Mouse (Mus musculus): ENCODE data around the gene Irf7. TPM values are rescaled to one million over a fixed set of nuclear protein-coding genes. Genes with fewer than 3 reads are reported as not detected.

Irf7 gene
- polyA plus RNA-seq, 1 experiment from 2014 or later = 0.77 TPM

DNA sequence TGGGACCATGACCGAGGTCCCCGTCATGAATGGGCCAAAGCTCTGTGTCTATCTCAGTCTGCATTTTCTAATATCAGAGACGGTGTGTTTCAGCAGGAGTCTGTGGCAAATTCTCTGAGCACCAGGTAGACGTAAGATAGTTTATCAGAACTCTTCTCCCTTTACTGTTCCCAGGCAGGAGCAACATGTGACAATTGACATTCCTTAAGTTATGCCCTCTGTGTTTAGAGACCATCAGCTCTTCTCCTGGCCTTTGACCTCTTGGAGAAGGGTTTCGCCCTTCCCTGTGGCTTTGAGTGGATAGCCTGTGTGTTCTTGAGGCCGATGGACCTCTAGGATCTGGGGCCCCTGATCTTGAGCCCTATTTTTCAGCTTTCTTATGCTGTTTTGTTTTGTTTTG, 36.6 kb downstream of the Irf7 start:
- 65% methylated on average over 6 of the region's 6 CpGs for WGBS
- Histone ChIP-seq H3K9ac (ENCODE audit: low read depth, low read length) (peak overlapping the region; percentile 98), H3K4me3 (ENCODE audit: low read depth, low read length) (peak overlapping the region; percentile 100), H3K27ac (ENCODE audit: low read depth, low read length) (no peak overlapping the region), H3K4me1 (replicated peaks; ENCODE audit: control insufficient read depth, insufficient read depth, low read length) (peaks cover 3% of the 10 kb centered on the region), H3K36me3 (ENCODE audit: control insufficient read depth, insufficient read depth, low read length) (peaks cover 16% of the 10 kb centered on the region), H3K9me3 (ENCODE audit: control insufficient read depth, low read length) (no peaks in the 10 kb centered on the region), H3K4me2 (replicated peaks; ENCODE audit: low read depth, low read length) (peak overlapping the region; percentile 89), H3K27me3 (ENCODE audit: control insufficient read depth, insufficient read depth, low read length) (no peaks in the 10 kb centered on the region)
- ATAC-seq (ENCODE audit: low FRiP score) (no peak), DNase-seq (ENCODE audit: low spot score) (no peak)

DNA sequence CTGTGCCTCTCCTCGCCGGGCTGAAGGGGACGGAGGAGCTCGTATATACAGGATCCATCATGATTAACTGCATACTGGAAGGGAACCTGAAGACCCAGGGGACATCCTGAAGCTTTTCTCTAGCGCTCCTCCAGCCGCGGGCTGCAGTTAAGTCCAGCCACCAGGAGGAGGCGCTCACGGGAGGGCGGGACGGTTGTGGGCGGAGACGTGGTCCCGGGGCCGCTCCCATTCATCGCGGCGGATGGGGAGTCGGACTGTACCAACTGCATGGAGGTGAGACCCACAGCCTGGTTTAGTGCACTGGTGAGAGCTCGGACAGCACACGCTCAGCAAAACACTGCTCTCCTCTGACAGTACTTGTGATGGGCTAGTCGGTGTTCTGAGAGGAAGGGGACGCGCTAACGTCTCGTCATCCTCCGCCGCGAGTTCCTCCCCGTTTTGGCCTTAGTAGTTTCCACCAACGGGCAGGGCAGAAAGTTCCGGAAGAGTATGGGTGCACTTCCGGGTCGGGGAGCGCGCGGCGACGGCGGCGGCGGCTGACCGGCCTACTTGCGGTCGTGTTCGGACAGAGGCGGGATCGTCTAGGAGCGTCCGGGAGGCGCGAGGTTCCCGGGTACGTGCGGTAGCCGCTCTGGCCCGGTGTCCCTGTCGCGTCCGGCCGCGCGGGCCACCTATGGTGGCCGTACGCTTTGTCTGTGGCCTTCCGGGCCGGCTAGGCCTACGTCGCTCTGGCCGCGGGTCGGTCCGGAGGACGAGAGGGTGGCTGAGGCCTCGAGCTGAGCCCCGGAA, 37.8 kb downstream of the Irf7 start, which contains the start of gene Phrf1:
Gene Phrf1 (plus strand): TSS at position 506 of the 789 bp plus-strand sequence.
- WGBS = under 1% methylated on average over 76 of the region's 76 CpGs
- Histone ChIP-seq H3K27me3 (ENCODE audit: control insufficient read depth, insufficient read depth, low read length) (no peaks in the 10 kb centered on the region), H3K4me2 (replicated peaks; ENCODE audit: low read depth, low read length) (peak within 1 kb of the TSS; percentile 89), H3K9me3 (ENCODE audit: control insufficient read depth, low read length) (no peaks in the 10 kb centered on the region), H3K9ac (ENCODE audit: low read depth, low read length) (peak within 1 kb of the TSS; percentile 98), H3K36me3 (ENCODE audit: control insufficient read depth, insufficient read depth, low read length) (peaks cover 13% of the 10 kb centered on the region), H3K4me3 (ENCODE audit: low read depth, low read length) (peak within 1 kb of the TSS; percentile 100), H3K27ac (ENCODE audit: low read depth, low read length) (peak within 1 kb of the TSS; percentile 86), H3K4me1 (replicated peaks; ENCODE audit: control insufficient read depth, insufficient read depth, low read length) (peaks cover 3% of the 10 kb centered on the region)
- ATAC-seq (ENCODE audit: low FRiP score) (peak; percentile 92), DNase-seq (ENCODE audit: low spot score) (peak; percentile 95)

DNA sequence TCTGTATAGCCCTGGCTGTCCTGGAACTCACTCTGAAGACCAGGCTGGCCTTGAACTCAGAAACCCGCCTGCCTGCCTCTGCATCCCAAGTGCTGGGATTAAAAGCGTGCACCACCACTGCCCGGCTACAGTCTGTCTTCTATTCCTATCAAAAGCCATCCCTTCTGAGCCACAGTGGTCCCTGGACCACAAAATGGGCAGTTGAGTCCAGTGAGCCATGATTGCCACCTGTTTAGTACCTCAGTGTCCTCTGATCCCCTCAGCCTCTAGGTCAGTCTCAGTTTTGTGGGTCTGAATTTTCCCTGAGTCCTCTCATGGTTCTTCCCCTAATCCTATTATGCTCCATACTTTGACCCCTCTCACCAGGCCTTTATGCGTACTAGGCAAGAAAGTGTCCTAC, 38.5 kb downstream of the Irf7 start:
- Histone ChIP-seq H3K9me3 (ENCODE audit: control insufficient read depth, low read length) (no peaks in the 10 kb centered on the region), H3K9ac (ENCODE audit: low read depth, low read length) (no peak overlapping the region), H3K27ac (ENCODE audit: low read depth, low read length) (no peak overlapping the region), H3K4me2 (replicated peaks; ENCODE audit: low read depth, low read length) (0 out of 2 replicates have a peak overlapping the region, but pooled peaks have one; percentile 1), H3K4me1 (replicated peaks; ENCODE audit: control insufficient read depth, insufficient read depth, low read length) (peaks cover 3% of the 10 kb centered on the region), H3K36me3 (ENCODE audit: control insufficient read depth, insufficient read depth, low read length) (peaks cover 8% of the 10 kb centered on the region), H3K27me3 (ENCODE audit: control insufficient read depth, insufficient read depth, low read length) (no peaks in the 10 kb centered on the region), H3K4me3 (ENCODE audit: low read depth, low read length) (no peak overlapping the region)
- 77% methylated on average over 4 of the region's 4 CpGs for WGBS
- ATAC-seq (ENCODE audit: low FRiP score) = no peak
- DNase-seq (ENCODE audit: low spot score) = no peak

DNA sequence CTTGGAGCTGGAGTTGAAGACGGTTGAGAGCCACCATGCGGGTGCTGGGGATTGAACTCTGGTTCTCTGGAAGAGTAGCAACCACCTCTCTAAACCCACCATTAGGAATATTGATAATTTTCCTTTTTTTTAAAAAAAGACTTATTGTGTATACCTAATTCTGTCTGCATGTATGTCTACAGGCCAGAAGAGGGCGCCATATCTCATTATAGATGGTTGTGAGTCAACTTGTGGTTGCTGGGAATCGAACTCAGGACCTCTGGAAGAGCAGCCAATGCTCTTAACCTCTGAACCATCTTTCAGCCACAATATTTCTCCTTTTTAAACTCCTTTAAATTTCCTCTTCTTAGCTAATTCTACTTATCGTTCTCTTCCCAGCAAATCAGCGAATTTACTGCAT, 39.7 kb downstream of the Irf7 start:
- Histone ChIP-seq H3K27ac (ENCODE audit: low read depth, low read length) (no peak overlapping the region), H3K9ac (ENCODE audit: low read depth, low read length) (no peak overlapping the region), H3K9me3 (ENCODE audit: control insufficient read depth, low read length) (no peaks in the 10 kb centered on the region), H3K36me3 (ENCODE audit: control insufficient read depth, insufficient read depth, low read length) (no peaks in the 10 kb centered on the region; the same call in 1 of the 2 replicates), H3K4me3 (ENCODE audit: low read depth, low read length) (no peak overlapping the region), H3K4me1 (replicated peaks; ENCODE audit: control insufficient read depth, insufficient read depth, low read length) (peaks cover 7% of the 10 kb centered on the region), H3K4me2 (replicated peaks; ENCODE audit: low read depth, low read length) (no peak overlapping the region), H3K27me3 (ENCODE audit: control insufficient read depth, insufficient read depth, low read length) (no peaks in the 10 kb centered on the region)
- DNase-seq (ENCODE audit: low spot score) (no peak), ATAC-seq (ENCODE audit: low FRiP score) (no peak)
- 86% methylated on average over 6 of the region's 6 CpGs for WGBS

DNA sequence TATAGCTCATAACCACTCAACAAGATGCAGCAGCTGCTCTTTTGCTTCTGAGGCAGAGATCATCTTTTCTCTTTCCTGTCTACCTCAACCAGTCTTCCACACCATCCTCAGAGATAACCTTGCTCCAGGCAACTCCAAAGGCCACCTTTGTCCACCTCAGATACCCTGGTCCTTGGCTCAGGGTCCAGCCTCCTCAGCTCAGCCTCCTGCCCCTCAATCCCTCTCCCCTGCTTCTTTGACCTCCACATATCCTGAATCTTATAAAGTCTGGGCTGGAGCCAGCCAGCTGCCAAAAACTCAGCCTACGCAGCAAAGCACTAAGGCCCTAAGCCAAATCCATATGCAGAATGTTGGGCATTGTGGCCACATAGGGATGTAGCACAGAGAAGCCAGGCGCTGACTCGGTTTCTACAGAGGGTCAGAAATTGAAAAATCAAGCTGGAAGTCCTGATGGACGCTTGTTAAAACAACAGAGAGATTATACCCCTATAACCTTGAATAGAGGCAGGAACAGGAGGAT, 43.5 kb downstream of the Irf7 start:
- Histone ChIP-seq H3K4me1 (replicated peaks; ENCODE audit: control insufficient read depth, insufficient read depth, low read length) (peaks cover 9% of the 10 kb centered on the region), H3K27ac (ENCODE audit: low read depth, low read length) (peak overlapping the region; percentile 67; the same call in 1 of the 2 replicates), H3K9ac (ENCODE audit: low read depth, low read length) (peak overlapping the region; percentile 53; the same call in 1 of the 2 replicates), H3K27me3 (ENCODE audit: control insufficient read depth, insufficient read depth, low read length) (no peaks in the 10 kb centered on the region), H3K36me3 (ENCODE audit: control insufficient read depth, insufficient read depth, low read length) (no peaks in the 10 kb centered on the region), H3K4me2 (replicated peaks; ENCODE audit: low read depth, low read length) (no peak overlapping the region), H3K4me3 (ENCODE audit: low read depth, low read length) (no peak overlapping the region), H3K9me3 (ENCODE audit: control insufficient read depth, low read length) (no peaks in the 10 kb centered on the region)
- ATAC-seq (ENCODE audit: low FRiP score) (no peak), DNase-seq (ENCODE audit: low spot score) (no peak)
- WGBS = 97% methylated on average over 4 of the region's 4 CpGs

DNA sequence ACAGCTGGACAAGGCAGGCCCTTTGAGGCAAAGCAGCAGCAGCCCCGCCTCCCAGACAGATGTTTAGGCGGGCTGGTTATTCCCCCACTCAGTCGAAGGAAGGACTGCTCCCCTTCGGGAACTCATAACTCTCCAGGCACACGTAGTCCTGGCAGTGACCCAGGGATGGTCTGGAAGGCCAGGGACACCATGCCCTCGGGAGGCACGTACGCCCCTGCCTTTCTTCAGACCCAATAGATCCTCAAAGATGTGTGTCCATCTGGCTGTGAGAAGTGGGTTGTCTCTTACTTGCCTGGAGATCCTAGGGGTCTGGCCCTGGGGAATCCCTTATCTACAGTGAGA, 44.2 kb downstream of the Irf7 start:
- 15% methylated on average over 8 of the region's 8 CpGs for WGBS
- H3K36me3 ChIP-seq (ENCODE audit: control insufficient read depth, insufficient read depth, low read length) = 0 out of 2 replicates have a peak, but pooled peaks cover 4% of the 10 kb centered on the region
- peaks cover 9% of the 10 kb centered on the region for H3K4me1 ChIP-seq (replicated peaks; ENCODE audit: control insufficient read depth, insufficient read depth, low read length)
- no peaks in the 10 kb centered on the region for H3K9me3 ChIP-seq (ENCODE audit: control insufficient read depth, low read length)
- no peaks in the 10 kb centered on the region for H3K27me3 ChIP-seq (ENCODE audit: control insufficient read depth, insufficient read depth, low read length)
- peak overlapping the region; percentile 67 for H3K27ac ChIP-seq (ENCODE audit: low read depth, low read length)
- H3K4me2 ChIP-seq (replicated peaks; ENCODE audit: low read depth, low read length) = peak overlapping the region; percentile 93
- no peak for DNase-seq (ENCODE audit: low spot score)
- H3K9ac ChIP-seq (ENCODE audit: low read depth, low read length) = peak overlapping the region; percentile 53
- no peak for ATAC-seq (ENCODE audit: low FRiP score)
- H3K4me3 ChIP-seq (ENCODE audit: low read depth, low read length) = peak overlapping the region; percentile 21

DNA sequence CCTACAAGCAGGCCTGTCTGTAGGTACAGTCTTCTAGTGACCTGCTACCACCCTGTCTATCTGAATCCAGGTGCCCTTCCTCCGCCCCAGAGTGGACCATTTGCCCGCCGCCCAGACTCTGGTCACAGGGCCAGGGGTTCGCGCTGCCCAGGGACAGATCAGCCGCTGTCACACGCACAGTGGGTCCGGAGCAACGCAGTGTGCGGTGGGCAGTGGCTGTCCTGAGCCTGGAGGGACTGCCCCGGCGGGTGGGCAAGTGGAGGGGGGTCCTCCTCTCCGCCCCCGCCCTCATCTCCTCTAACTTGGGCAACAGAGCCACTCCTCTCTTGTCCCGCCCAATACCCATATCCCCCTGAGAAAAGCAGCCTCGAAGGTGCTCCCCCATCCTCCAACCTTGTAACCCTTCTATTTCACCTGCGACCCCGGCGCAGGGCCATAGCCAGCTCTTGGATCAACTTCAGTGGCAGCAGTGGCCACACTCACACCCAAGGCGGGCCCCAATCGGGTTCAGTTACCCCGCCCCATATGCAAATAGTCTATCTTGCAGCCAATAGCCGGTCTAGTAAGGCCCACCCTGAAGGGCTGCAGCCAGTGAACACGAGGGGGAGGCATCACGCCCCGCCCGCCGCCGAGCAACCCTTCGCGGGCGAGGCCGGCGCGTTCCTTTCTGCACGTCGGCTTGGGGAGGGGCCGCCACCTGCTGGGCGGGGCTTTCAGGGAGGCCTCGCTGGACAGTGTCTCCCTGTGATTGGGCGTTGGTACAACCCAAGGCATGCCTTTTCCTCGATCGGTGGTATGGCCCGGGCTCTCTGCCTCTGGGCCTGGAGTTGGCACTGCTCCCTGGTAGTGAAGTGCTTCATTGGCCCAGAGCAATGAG, 44.8 kb downstream of the Irf7 start:
- 2% methylated on average over 44 of the region's 44 CpGs for WGBS
- peak overlapping the region; percentile 93 for H3K4me2 ChIP-seq (replicated peaks; ENCODE audit: low read depth, low read length)
- peaks cover 11% of the 10 kb centered on the region for H3K4me1 ChIP-seq (replicated peaks; ENCODE audit: control insufficient read depth, insufficient read depth, low read length)

DNA sequence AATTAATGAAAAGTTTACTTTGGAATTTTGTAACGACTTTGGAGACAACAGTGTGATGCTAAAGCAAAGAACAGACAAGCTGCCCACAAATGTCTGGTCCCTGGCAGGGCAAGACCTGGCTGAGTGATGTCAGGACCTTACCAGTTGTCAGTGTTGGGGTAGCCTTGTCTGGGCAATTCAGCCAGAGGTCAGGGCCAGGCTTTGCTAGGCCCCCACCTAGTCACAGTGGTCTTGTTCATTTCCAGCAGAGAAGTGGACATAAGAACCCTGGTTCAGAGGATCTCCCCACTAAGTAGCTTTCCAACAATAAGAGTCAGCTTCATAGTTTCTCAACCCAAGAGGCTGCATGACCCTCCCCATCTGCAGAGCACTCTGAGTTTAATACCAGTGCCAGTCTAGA, 45.9 kb downstream of the Irf7 start:
- no peak overlapping the region for H3K4me2 ChIP-seq (replicated peaks; ENCODE audit: low read depth, low read length)
- H3K9me3 ChIP-seq (ENCODE audit: control insufficient read depth, low read length) = no peaks in the 10 kb centered on the region
- 0 out of 2 replicates have a peak, but pooled peaks cover 4% of the 10 kb centered on the region for H3K36me3 ChIP-seq (ENCODE audit: control insufficient read depth, insufficient read depth, low read length)
- ATAC-seq (ENCODE audit: low FRiP score) (no peak), DNase-seq (ENCODE audit: low spot score) (no peak)
- peaks cover 11% of the 10 kb centered on the region for H3K4me1 ChIP-seq (replicated peaks; ENCODE audit: control insufficient read depth, insufficient read depth, low read length)
- H3K27ac ChIP-seq (ENCODE audit: low read depth, low read length) = no peak overlapping the region
- H3K27me3 ChIP-seq (ENCODE audit: control insufficient read depth, insufficient read depth, low read length) = no peaks in the 10 kb centered on the region
- H3K9ac ChIP-seq (ENCODE audit: low read depth, low read length) = no peak overlapping the region
- 80% methylated on average over 1 of the region's 1 CpGs for WGBS
- no peak overlapping the region for H3K4me3 ChIP-seq (ENCODE audit: low read depth, low read length)

More for the DNA sequence above, 44.8 kb downstream of the Irf7 start:
- Histone ChIP-seq H3K36me3 (ENCODE audit: control insufficient read depth, insufficient read depth, low read length) (0 out of 2 replicates have a peak, but pooled peaks cover 4% of the 10 kb centered on the region), H3K4me3 (ENCODE audit: low read depth, low read length) (peak overlapping the region; percentile 44), H3K27me3 (ENCODE audit: control insufficient read depth, insufficient read depth, low read length) (no peaks in the 10 kb centered on the region), H3K27ac (ENCODE audit: low read depth, low read length) (peak overlapping the region; percentile 67), H3K9me3 (ENCODE audit: control insufficient read depth, low read length) (no peaks in the 10 kb centered on the region), H3K9ac (ENCODE audit: low read depth, low read length) (peak overlapping the region; percentile 68)
- peak; percentile 97 for ATAC-seq (ENCODE audit: low FRiP score)
- DNase-seq (ENCODE audit: low spot score) = peak; percentile 99

All from hindbrain, embryonic 11.5 days (tissue).